Mouse (Mus musculus) right cerebral cortex, adult 2 months (tissue): ENCODE results near the gene Lin37.

ENCODE experiments used
- DNase-seq, 2 experiments: peaks; one replicate each; pipeline ENCODE4 v3.0.0; 2021 to 2022; ENCODE audit warnings: low spot score in 2 of 2

The Lin37 gene

GRCm38 (mm10) chr7:30559443-30559954 is at the start of gene Lin37:
Lin37 (minus strand) TSS chr7:30559838.
- peak; percentile 98 to 99 for DNase-seq

- DNase-seq = no peak
Measured at GRCm38 (mm10) chr7:30608476-30608875, 48.8 kb upstream of the Lin37 start.

- DNase-seq = peak in 1 of 2 experiments; percentile 34
Measured at GRCm38 (mm10) chr7:30607706-30608309, 48.2 kb upstream of the Lin37 start.

- DNase-seq = no peak
Measured at GRCm38 (mm10) chr7:30604944-30605343, 45.3 kb upstream of the Lin37 start.

- DNase-seq = no peak
Measured at GRCm38 (mm10) chr7:30604424-30604823, 44.8 kb upstream of the Lin37 start.

- no peak for DNase-seq
Measured at GRCm38 (mm10) chr7:30602583-30602982, 42.9 kb upstream of the Lin37 start.

- no peak for DNase-seq
Measured at GRCm38 (mm10) chr7:30600651-30601050, 41.0 kb upstream of the Lin37 start.

- peak; percentile 90 to 92 for DNase-seq
Measured at GRCm38 (mm10) chr7:30599933-30600353, 40.3 kb upstream of the Lin37 start.

GRCm38 (mm10) chr7:30598786-30599185 is 39.1 kb upstream of the Lin37 start, which contains the start of gene Zbtb32:
Zbtb32 (minus strand) TSS chr7:30598909.
- no peak for DNase-seq

- DNase-seq = no peak
Measured at GRCm38 (mm10) chr7:30596811-30597210, 37.2 kb upstream of the Lin37 start.

- no peak for DNase-seq
Measured at GRCm38 (mm10) chr7:30596093-30596492, 36.5 kb upstream of the Lin37 start.

GRCm38 (mm10) chr7:30594510-30595024 is 34.9 kb upstream of the Lin37 start:
- no peak for DNase-seq

- DNase-seq = no peak
Measured at GRCm38 (mm10) chr7:30593579-30594509, 34.2 kb upstream of the Lin37 start.

GRCm38 (mm10) chr7:30592772-30593423 is 33.3 kb upstream of the Lin37 start:
- DNase-seq = no peak

GRCm38 (mm10) chr7:30591605-30591951 is 31.9 kb upstream of the Lin37 start:
- DNase-seq = no peak

GRCm38 (mm10) chr7:30590927-30591604 is 31.4 kb upstream of the Lin37 start:
- DNase-seq = no peak

GRCm38 (mm10) chr7:30589435-30590301 is 30.0 kb upstream of the Lin37 start:
- DNase-seq = peak; percentile 75 to 83

- DNase-seq = peak; percentile 94 to 95
Measured at GRCm38 (mm10) chr7:30588676-30589434, 29.2 kb upstream of the Lin37 start, which contains the start of gene Kmt2b. Kmt2b (minus strand) TSS chr7:30588726.

- DNase-seq = peak; percentile 38 to 50
Measured at GRCm38 (mm10) chr7:30587842-30588667, 28.4 kb upstream of the Lin37 start.
